Mouse (Mus musculus) liver, embryonic 15.5 days (tissue): Measurements from ENCODE around the gene Babam2. TPM values are rescaled to one million over a fixed set of nuclear protein-coding genes. Genes with fewer than 3 reads are reported as not detected.
A peak's percentile ranks its signal among the peaks of the same experiment; 100 is the strongest.

Source experiments
- ATAC-seq: fragments of 200-750 bp; cut with Nextera tagmentation; 2 replicates; pipeline ENCODE4 v1.8.0; 2017; ENCODE audit warnings: moderate number of reproducible peaks, mild to moderate bottlenecking, moderate library complexity; ENCODE audit not compliant: insufficient read depth
- H3K27ac ChIP-seq: fragments of 300-500 bp; sonication (generic); replicated peaks from 2 replicates; pipeline ENCODE4 v1.5.1; 2015; ENCODE audit warnings: mild to moderate bottlenecking, inconsistent platforms
- H3K27me3 ChIP-seq: fragments of 300-500 bp; sonication (generic); 2 replicates; pipeline ENCODE4 v1.6.1; 2015; ENCODE audit warnings: mild to moderate bottlenecking, inconsistent platforms
- H3K36me3 ChIP-seq: fragments of 300-500 bp; sonication (generic); replicated peaks from 2 replicates; pipeline ENCODE4 v1.6.1; 2015; ENCODE audit warnings: moderate library complexity, mild to moderate bottlenecking, inconsistent platforms
- H3K4me1 ChIP-seq: fragments of 300-500 bp; sonication (generic); replicated peaks from 2 replicates; pipeline ENCODE4 v1.6.1; 2015; ENCODE audit warnings: inconsistent platforms
- H3K4me2 ChIP-seq: fragments of 300-500 bp; sonication (generic); 2 replicates; pipeline ENCODE4 v1.6.1; 2015; ENCODE audit warnings: moderate library complexity, mild to moderate bottlenecking, inconsistent platforms
- H3K4me3 ChIP-seq: fragments of 300-500 bp; sonication (generic); replicated peaks from 2 replicates; pipeline ENCODE4 v1.5.1; 2015; ENCODE audit warnings: mild to moderate bottlenecking, inconsistent platforms
- H3K9ac ChIP-seq: fragments of 300-500 bp; sonication (generic); 2 replicates; pipeline ENCODE4 v1.6.1; 2015; ENCODE audit warnings: moderate library complexity, mild to moderate bottlenecking, inconsistent platforms
- H3K9me3 ChIP-seq: fragments of 300-500 bp; sonication (generic); replicated peaks from 2 replicates; pipeline ENCODE4 v1.6.1; 2016; ENCODE audit warnings: inconsistent platforms
- WGBS: fragments of 180-500 bp; shearing (Covaris S2); methylation state at CpG from one replicate; pipeline ENCODE4 v1.1.7; 2015; ENCODE audit warnings: mixed read lengths; ENCODE audit not compliant: insufficient replicate concordance; 5-methylcytosine and 5-hydroxymethylcytosine counted together
- polyA plus RNA-seq: library from polyadenylated mRNA; unstranded; fragments of >200 nt; fragmentation: Nextera tagmentation; extraction: Ambion mirVana; gene quantifications from 2 replicates; pipeline ENCODE4 v1.2.1, GENCODE M21; 2015

Gene Babam2
- polyA plus RNA-seq, result 30.8 and 32.0 TPM in 2 replicates

DNA sequence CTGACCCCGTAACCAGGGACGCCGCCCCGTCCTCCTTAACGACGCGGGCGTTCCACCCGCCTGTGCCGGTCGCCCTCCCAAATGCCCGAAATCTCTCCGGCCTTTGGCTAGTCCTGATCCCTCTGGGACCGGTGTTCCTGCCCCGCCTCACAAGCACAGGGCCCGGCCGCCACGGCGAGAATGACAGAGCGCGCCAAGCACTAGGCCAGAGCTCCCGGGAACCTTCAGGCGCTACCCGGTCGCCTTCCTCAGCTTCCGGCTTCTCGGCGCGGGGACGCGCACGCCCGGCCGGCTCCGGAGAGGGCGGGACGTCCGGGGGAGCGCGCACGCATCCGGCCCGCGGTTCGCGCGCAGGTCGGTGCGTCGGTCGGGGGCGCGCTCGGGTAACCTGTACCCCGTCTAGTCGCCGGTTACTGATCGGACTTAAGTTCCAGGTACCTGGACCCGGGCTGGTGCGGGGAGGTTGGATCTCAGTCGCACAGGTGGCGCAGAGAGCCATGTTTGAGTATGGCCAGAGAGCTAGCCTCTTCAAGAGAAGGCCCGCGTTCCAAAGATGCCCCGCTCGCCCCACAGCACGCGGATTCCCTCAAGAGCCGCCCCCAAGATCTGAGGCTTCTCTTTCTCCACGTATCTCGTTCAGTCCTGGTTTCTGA, at the start of gene Babam2:
TSS of gene Babam2 (plus strand) at position 41 of the 653 bp plus-strand sequence.
- H3K4me3 ChIP-seq, result peak within 1 kb of the TSS; percentile 96
- ATAC-seq, result peak; percentile 96
- peaks cover 41% of the 10 kb centered on the region for H3K4me1 ChIP-seq
- peak within 1 kb of the TSS; percentile 94 for H3K27ac ChIP-seq
- H3K9me3 ChIP-seq, result no peaks in the 10 kb centered on the region
- under 1% methylated on average over 71 of the region's 71 CpGs for WGBS
- peak within 1 kb of the TSS; percentile 80 for H3K9ac ChIP-seq
- H3K36me3 ChIP-seq, result peaks cover 6% of the 10 kb centered on the region; the same call in 1 of the 2 replicates
- peak within 1 kb of the TSS; percentile 85 for H3K4me2 ChIP-seq
- no peaks in the 10 kb centered on the region for H3K27me3 ChIP-seq

DNA sequence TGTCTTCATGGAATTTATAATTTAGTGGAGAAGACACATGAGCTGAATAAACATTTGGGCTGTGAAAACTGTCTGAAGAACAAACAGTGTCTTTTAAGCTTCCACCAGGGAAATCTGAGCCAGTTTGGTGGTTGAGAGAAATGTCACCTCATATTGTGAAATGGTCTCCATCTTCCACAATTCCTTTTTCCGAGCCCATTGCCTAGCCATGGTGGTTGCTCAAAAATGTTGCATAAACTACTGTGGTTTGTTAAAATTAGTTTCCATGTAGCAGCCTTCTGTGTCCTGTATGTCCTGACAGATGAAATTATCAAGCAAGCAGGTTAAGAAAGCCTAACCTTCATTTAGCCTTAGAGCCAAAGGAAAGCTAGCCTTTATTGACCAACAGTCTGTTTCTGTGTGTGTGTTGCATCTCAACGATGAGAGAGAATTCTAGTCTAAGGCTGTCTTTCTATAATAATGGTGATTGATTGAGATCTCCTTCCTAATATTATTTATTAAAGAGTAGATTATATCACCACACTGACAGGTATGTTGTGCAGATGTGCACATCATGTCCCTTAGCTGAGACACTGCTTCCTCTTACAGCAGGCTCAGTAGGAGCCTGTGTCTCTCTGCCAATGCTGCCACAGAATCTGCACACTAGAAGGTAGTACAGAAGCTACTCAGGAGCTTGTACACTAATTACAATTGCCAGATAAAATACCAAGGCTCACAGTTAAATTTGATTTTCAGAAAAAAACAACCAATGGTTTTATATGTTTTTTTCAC, 46.8 kb upstream of the Babam2 start:
- ATAC-seq, result no peak
- no peaks in the 10 kb centered on the region for H3K4me1 ChIP-seq
- no peaks in the 10 kb centered on the region for H3K27me3 ChIP-seq
- 62% methylated on average over 2 of the region's 2 CpGs for WGBS
- H3K36me3 ChIP-seq, result peaks cover 23% of the 10 kb centered on the region; the same call in 1 of the 2 replicates
- no peak overlapping the region for H3K9ac ChIP-seq
- H3K4me2 ChIP-seq, result no peak overlapping the region
- no peak overlapping the region for H3K27ac ChIP-seq
- H3K9me3 ChIP-seq, result no peaks in the 10 kb centered on the region
- no peak overlapping the region for H3K4me3 ChIP-seq

DNA sequence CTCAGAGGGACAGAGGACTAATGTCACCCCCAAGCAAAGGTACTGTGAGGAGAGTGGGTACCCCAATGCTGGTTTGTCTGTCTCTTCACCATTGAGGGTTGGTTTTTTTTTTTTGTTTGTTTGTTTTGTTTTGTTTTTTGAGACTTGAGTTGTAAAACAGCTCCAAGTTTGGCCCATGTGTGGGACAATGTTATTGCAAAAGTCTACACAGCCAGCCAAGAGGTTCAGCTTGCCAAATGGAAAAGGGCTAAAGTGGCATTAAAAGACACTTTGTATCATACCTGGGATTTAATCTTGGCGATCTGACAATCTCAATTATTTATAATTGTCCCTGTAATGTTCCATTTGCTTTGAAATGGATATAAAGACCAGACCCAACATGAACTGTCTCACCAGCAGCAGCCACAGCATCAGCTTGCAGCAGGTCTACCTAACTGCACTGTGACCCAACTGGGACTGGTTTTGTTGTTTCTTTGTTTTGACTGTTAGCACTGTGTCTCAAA, 41.7 kb upstream of the Babam2 start:
- Histone ChIP-seq H3K9me3 (no peaks in the 10 kb centered on the region), H3K4me1 (no peaks in the 10 kb centered on the region), H3K27ac (no peak overlapping the region), H3K4me3 (no peak overlapping the region), H3K4me2 (no peak overlapping the region), H3K9ac (no peak overlapping the region), H3K36me3 (0 out of 2 replicates have a peak, but pooled peaks cover 21% of the 10 kb centered on the region), H3K27me3 (no peaks in the 10 kb centered on the region)
- no peak for ATAC-seq
- WGBS, result 80% methylated on average over 1 of the region's 1 CpGs

DNA sequence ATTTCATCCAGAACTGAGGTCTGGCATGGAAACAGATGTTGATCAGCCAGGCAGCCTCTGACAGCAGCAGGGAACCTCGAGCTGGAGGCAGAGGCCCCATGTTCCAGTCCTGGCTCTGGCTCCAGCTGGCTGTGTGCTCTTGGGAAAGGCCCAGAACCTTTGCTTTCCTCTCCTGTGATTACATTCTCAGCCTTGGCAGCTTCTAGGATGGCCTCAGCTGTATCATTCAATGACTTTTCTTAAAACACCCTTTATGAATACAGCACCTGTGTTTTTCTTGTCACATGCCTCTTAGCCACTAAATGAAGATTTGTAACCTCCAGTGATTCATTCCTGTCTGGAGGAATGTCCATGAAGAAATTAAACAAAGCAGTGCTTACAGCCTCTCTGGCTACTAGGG, 31.3 kb upstream of the Babam2 start:
- 33% methylated on average over 1 of the region's 1 CpGs for WGBS

DNA sequence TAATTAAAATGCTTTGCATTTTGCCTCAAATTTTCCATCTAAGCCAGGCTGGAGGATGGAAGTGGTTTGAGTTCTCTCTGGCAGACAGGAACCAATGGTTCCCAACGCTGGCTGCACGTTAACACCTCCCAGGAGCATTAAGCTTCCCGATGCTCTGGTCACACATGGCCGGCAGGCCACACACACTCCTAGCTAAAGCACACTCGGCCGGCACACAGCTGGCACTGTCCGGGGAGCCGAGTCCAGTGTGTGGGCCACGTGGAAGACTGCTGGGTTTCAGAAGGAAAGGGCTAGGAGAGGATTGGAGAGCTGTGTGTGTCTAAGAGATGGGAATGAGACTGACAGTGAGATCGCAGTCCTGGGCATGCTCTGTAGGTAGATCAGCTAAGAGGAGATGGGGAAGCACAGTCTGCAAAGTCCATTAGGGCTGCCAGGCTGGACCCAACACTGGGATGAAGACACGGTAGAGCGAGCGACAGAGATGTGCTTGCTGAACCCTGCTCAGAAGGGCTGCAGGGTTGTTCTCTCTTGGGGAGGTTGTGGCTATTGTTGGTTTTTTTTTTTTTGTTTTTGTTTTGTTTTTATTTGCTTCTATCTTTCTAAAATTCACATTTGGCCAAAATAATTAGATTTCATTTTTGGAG, 29.0 kb upstream of the Babam2 start:
- Histone ChIP-seq H3K9me3 (no peaks in the 10 kb centered on the region), H3K36me3 (no peaks in the 10 kb centered on the region), H3K4me2 (no peak overlapping the region), H3K27me3 (no peaks in the 10 kb centered on the region), H3K4me1 (no peaks in the 10 kb centered on the region), H3K4me3 (no peak overlapping the region), H3K27ac (no peak overlapping the region), H3K9ac (no peak overlapping the region)
- WGBS, result 86% methylated on average over 13 of the region's 13 CpGs
- ATAC-seq, result no peak

More for the DNA sequence above, 31.3 kb upstream of the Babam2 start:
- H3K9me3 ChIP-seq, result no peaks in the 10 kb centered on the region
- no peak for ATAC-seq
- H3K9ac ChIP-seq, result no peak overlapping the region
- H3K27me3 ChIP-seq, result no peaks in the 10 kb centered on the region
- H3K4me2 ChIP-seq, result no peak overlapping the region
- no peak overlapping the region for H3K27ac ChIP-seq
- H3K36me3 ChIP-seq, result no peaks in the 10 kb centered on the region; the same call in 1 of the 2 replicates
- H3K4me3 ChIP-seq, result no peak overlapping the region
- peaks cover 3% of the 10 kb centered on the region; the same call in 1 of the 2 replicates for H3K4me1 ChIP-seq

DNA sequence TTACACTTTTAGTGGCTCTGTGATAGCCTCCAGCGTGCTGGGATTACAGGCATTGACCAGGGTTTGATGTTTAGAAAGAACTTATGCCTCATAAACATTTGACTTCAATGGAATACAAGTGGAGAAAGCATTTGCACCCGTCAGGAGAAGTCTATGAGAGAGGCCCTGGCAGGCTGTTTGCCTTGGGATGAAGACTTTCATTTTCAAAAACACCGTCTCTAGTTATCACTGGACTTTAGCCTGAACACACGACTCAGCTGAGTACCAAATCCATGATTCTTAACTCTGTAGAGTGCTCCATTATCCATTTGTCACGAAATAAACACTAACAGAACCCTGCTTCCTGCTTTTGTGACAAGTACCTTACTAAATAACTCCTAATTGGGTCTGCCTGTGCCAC, 27.5 kb upstream of the Babam2 start:
- Histone ChIP-seq H3K4me2 (no peak overlapping the region), H3K27me3 (no peaks in the 10 kb centered on the region), H3K9ac (no peak overlapping the region), H3K27ac (no peak overlapping the region), H3K4me1 (no peaks in the 10 kb centered on the region), H3K4me3 (no peak overlapping the region), H3K36me3 (no peaks in the 10 kb centered on the region), H3K9me3 (no peaks in the 10 kb centered on the region)
- ATAC-seq, result no peak
- WGBS, result 58% methylated on average over 5 of the region's 5 CpGs

DNA sequence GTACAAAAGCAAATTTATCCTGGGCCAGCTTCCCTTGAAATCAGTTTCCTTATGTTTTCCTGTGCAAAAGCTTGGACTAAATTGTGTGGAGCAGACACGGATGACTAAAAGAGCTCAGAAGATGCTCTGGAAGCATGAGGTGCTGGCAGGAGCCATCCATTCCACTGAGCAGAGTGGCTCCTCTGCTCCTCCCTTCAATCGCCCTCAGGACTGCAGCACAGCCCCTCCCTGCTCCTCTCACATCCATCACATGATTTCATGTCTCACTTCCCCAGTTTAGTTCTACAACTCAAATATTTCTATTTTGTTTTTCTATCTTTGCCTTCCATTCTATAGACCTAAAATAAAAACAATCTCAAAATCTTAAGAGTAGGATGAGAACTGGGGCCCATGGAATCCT, 26.3 kb upstream of the Babam2 start:
- ATAC-seq, result no peak
- H3K9ac ChIP-seq, result no peak overlapping the region
- H3K36me3 ChIP-seq, result no peaks in the 10 kb centered on the region
- H3K9me3 ChIP-seq, result no peaks in the 10 kb centered on the region
- H3K27ac ChIP-seq, result no peak overlapping the region
- H3K4me3 ChIP-seq, result no peak overlapping the region
- no peaks in the 10 kb centered on the region for H3K4me1 ChIP-seq
- H3K27me3 ChIP-seq, result no peaks in the 10 kb centered on the region
- 66% methylated on average over 2 of the region's 2 CpGs for WGBS
- no peak overlapping the region for H3K4me2 ChIP-seq

DNA sequence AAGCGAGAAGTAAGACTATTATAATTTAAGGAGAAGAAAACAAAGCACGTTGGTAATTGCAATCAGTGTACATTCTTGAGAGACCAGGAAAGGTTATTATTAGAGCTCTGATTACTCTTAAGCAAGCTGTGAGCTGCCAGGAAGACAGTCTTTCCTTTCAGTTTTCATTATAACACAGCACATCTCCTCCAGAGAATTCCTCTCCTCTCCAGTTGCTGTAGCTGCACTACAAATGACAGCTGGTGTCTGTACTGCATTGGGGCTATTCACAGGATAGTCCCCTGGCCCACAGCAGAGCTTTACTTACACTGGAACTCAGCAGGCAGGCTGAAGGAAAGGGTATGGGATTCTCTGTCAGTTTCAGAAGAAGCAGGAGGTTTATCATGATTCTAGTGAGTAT, 24.1 kb upstream of the Babam2 start:
- H3K9ac ChIP-seq, result no peak overlapping the region
- 59% methylated on average over 2 of the region's 2 CpGs for WGBS
- H3K27me3 ChIP-seq, result no peaks in the 10 kb centered on the region
- no peaks in the 10 kb centered on the region for H3K36me3 ChIP-seq
- no peak overlapping the region for H3K27ac ChIP-seq
- no peak overlapping the region for H3K4me2 ChIP-seq
- no peak overlapping the region for H3K4me3 ChIP-seq
- H3K4me1 ChIP-seq, result peaks cover 3% of the 10 kb centered on the region; the same call in 1 of the 2 replicates
- H3K9me3 ChIP-seq, result no peaks in the 10 kb centered on the region
- ATAC-seq, result no peak

DNA sequence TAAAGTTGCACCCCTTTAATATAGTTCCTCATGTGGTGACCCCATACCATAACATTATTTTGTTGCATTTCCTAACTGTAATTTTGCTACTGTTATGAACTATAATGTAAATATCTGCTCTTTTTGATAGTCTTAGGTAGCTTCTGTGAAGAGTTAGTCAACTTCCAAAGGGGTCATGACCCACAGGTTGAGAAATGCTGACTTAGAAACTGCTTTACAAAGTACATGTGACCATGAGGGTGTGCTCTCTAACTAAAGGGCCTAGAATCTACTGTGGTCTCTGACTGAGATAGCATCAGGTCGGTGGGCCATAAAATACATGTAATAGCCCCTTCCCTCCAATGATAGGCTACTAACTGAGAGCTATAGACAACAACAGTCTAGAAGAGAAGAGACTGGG, 19.5 kb upstream of the Babam2 start:
- Histone ChIP-seq H3K36me3 (peaks cover 6% of the 10 kb centered on the region; the same call in 1 of the 2 replicates), H3K27me3 (no peaks in the 10 kb centered on the region), H3K27ac (no peak overlapping the region), H3K4me2 (no peak overlapping the region), H3K9me3 (no peaks in the 10 kb centered on the region), H3K4me3 (no peak overlapping the region), H3K4me1 (peaks cover 3% of the 10 kb centered on the region; the same call in 1 of the 2 replicates), H3K9ac (no peak overlapping the region)
- WGBS, result 51% methylated on average over 1 of the region's 1 CpGs
- no peak for ATAC-seq

DNA sequence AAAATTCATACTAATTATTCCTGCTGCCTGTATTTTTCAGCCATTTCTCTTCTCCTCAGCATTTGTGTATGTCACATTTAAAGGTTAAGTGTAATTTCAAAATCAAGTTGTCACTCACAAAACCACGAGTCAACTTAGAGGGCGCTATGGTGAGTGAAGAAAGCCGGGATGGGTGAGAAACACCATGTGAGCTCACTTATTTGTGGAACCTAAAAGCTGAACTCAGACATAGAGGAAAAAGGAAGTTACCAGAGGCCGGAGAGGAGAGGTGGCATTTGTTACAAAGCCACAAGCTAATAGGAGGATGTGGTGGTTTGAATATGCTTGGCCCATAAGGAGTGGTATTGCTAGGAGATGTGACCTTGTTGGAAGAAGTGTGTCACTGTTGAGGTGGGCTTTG, 17.3 kb upstream of the Babam2 start:
- no peak for ATAC-seq
- WGBS, result 62% methylated on average over 4 of the region's 4 CpGs
- H3K4me1 ChIP-seq, result peaks cover 13% of the 10 kb centered on the region
- no peak overlapping the region for H3K27ac ChIP-seq
- peaks cover 6% of the 10 kb centered on the region; the same call in 1 of the 2 replicates for H3K36me3 ChIP-seq
- H3K4me2 ChIP-seq, result no peak overlapping the region
- no peaks in the 10 kb centered on the region for H3K27me3 ChIP-seq
- H3K9me3 ChIP-seq, result no peaks in the 10 kb centered on the region
- no peak overlapping the region for H3K9ac ChIP-seq
- no peak overlapping the region for H3K4me3 ChIP-seq

DNA sequence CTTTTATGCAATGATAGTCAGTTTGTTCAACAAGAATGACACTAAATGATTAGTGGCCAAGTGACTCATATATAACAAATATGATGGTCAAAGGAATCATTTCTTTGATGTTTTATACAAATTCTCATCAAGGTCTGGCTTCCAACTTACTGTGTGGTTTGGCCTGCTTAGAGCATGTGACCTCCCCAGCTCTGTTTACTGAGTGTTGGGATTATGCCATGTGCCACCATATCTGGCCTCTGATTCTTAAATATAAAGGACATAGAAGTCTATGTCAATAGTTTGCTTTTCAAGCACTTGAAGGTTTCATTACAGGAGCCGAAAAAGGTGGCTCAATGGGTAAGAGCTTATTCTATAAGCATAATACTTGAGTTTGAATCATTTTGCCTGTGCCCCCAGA, 15.2 kb upstream of the Babam2 start:
- H3K4me2 ChIP-seq, result no peak overlapping the region
- WGBS, result 72% methylated on average over 1 of the region's 1 CpGs

More for the DNA sequence above, 15.2 kb upstream of the Babam2 start:
- no peak overlapping the region for H3K9ac ChIP-seq
- H3K4me1 ChIP-seq, result peaks cover 23% of the 10 kb centered on the region
- peaks cover 6% of the 10 kb centered on the region; the same call in 1 of the 2 replicates for H3K36me3 ChIP-seq
- no peak overlapping the region for H3K4me3 ChIP-seq
- no peaks in the 10 kb centered on the region for H3K9me3 ChIP-seq
- no peak for ATAC-seq
- H3K27me3 ChIP-seq, result no peaks in the 10 kb centered on the region
- H3K27ac ChIP-seq, result 0 out of 2 replicates have a peak overlapping the region, but pooled peaks have one; percentile 7
